Mouse (Mus musculus) CD8-positive naive resting alpha-beta T cell, adult 57 days (primary cell): ENCODE results near the gene Olfr813. TPM values are rescaled to one million over a fixed set of nuclear protein-coding genes. Genes with fewer than 3 reads are reported as not detected.

Experiments
- total RNA-seq: library from RNA; stranded (reverse); gene quantifications from one replicate; pipeline ENCODE4 v1.2.4, GENCODE M21; 2023

Olfr813 gene
- not detected for total RNA-seq

DNA sequence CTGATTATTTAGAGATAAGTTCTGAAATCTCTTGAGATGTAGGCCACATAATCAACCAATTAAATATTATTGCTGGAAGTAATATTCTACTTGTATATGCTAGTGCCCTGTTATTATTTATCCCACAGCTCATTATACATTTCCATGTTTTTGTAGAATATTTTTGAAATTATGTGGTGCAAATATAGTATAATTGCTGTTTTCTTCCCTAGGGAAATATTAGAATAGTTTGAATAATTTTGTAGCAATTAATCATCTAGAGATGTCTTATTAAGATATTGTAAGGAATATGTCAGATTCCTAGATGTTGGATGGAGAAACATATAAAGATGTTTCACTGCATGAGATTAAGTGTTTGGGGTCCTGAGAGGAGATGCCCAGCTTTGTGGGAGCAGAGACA is at the start of gene Olfr813:
Gene Olfr813 (plus strand): TSS at position 301 of the 400 bp plus-strand sequence.

GRCm38 (mm10) chr10:129845994-129846393 is 9.2 kb upstream of the Olfr813 start, which contains the start of gene Olfr812:
Olfr812 (minus strand) TSS chr10:129846094.

GRCm38 (mm10) chr10:129879751-129880150 is 24.6 kb downstream of the Olfr813 start, which contains the start of gene Olfr814:
Olfr814 (minus strand) TSS chr10:129879851.

GRCm38 (mm10) chr10:129905767-129906166 is 50.6 kb downstream of the Olfr813 start, which contains the start of gene Olfr815:
Olfr815 (minus strand) TSS chr10:129905867.

Other genes starting within 250 kb of the Olfr813 start
- not detected for gene Olfr796, start 242.8 kb upstream of the Olfr813 start, total RNA-seq
- gene Olfr798, start 227.4 kb upstream of the Olfr813 start, total RNA-seq: not detected
- not detected for gene Olfr799, start 217.9 kb upstream of the Olfr813 start, total RNA-seq
- gene Olfr800, start 197.7 kb upstream of the Olfr813 start, total RNA-seq: not detected
- gene Olfr801, start 181.5 kb upstream of the Olfr813 start, total RNA-seq: not detected
- gene Olfr802, start 167.2 kb upstream of the Olfr813 start, total RNA-seq: not detected
- not detected for gene Olfr803, start 161.1 kb upstream of the Olfr813 start, total RNA-seq
- not detected for gene Olfr804, start 152.2 kb upstream of the Olfr813 start, total RNA-seq
- gene Olfr805, start 126.0 kb upstream of the Olfr813 start, total RNA-seq: not detected
- not detected for gene Olfr806, start 113.4 kb upstream of the Olfr813 start, total RNA-seq
- not detected for gene Olfr807, start 97.6 kb upstream of the Olfr813 start, total RNA-seq
- not detected for gene Olfr808, start 89.9 kb upstream of the Olfr813 start, total RNA-seq
- not detected for gene Olfr809, start 80.7 kb upstream of the Olfr813 start, total RNA-seq
- gene Olfr810, start 60.5 kb upstream of the Olfr813 start, total RNA-seq: not detected
- not detected for gene Olfr811, start 51.0 kb upstream of the Olfr813 start, total RNA-seq
- gene Olfr812, start 9.3 kb upstream of the Olfr813 start, total RNA-seq: not detected
- gene Olfr814, start 24.5 kb downstream of the Olfr813 start, total RNA-seq: not detected
- not detected for gene Olfr815, start 50.5 kb downstream of the Olfr813 start, total RNA-seq
- gene Olfr816, start 60.2 kb downstream of the Olfr813 start, total RNA-seq: not detected
- not detected for gene Olfr818, start 93.7 kb downstream of the Olfr813 start, total RNA-seq
- not detected for gene Olfr819, start 111.9 kb downstream of the Olfr813 start, total RNA-seq
- gene Olfr247, start 120.8 kb downstream of the Olfr813 start, total RNA-seq: not detected
- 0.15 TPM for gene Gm10310, start 129.7 kb downstream of the Olfr813 start, total RNA-seq
- gene Olfr820, start 157.3 kb downstream of the Olfr813 start, total RNA-seq: not detected
- not detected for gene Olfr821, start 175.0 kb downstream of the Olfr813 start, total RNA-seq
- not detected for gene Olfr822, start 215.8 kb downstream of the Olfr813 start, total RNA-seq